Mouse (Mus musculus) thymus, adult 2 months (tissue): ENCODE data around the gene Ccdc144b.

Source experiments
- CTCF ChIP-seq: fragments of 200-500 bp; IDR thresholded peaks from 2 replicates; pipeline ENCODE4 v1.5.1; 2012; ENCODE audit warnings: mild to moderate bottlenecking, control low read depth, low read length, moderate library complexity, borderline replicate concordance; ENCODE audit not compliant: control insufficient read depth, poor library complexity, insufficient read depth; ENCODE audit errors: extremely low read depth
- POLR2A ChIP-seq: fragments of 200-500 bp; IDR thresholded peaks from 2 replicates; pipeline ENCODE4 v1.6.1; 2012; ENCODE audit warnings: mild to moderate bottlenecking, low read length, control low read depth, moderate library complexity; ENCODE audit not compliant: control insufficient read depth, poor library complexity, insufficient read depth; ENCODE audit errors: extremely low read depth

DNA sequence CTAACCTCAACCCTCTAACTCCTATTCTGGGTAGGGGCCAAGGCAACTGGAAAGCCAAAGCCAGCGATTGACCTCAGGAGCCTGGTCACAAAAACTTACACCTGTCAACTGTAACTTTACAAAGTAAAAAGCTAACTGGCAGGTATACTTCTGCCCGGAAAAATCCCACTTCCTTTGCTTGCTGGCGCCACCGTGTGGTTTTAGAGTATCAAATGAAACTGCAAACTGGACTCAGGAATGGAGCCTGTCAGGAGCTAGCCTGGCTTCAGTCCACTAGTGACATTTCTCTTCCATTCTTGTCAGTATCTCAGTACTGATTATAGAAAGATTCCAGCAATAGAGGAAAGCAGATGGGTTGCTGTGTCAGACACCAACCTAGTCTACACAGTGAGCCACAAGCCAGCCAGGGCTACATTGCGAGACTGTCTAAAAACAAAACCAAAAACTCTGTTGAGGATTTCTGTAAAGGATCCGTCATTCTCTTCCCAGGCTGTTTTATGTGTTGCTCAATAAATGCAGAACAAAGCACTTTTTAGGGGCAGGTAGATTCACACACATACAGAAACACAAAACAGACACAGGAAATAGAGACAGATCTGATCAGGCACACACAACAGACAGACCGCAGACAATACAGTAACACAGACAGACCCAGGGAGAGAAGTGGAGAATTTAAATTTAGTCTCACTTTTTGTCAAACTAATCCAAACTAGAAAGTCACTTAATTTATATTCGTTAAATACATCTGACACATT, 6.9 kb upstream of the Ccdc144b start:
- TF ChIP-seq CTCF: no peak
- no peak for TF ChIP-seq POLR2A
